Mouse (Mus musculus) forebrain, postnatal 0 days (tissue): ENCODE data around the gene Thy1. TPM values are rescaled to one million over a fixed set of nuclear protein-coding genes. Genes with fewer than 3 reads are reported as not detected.
A peak's percentile ranks its signal among the peaks of the same experiment; 100 is the strongest.

ENCODE experiments used
- ATAC-seq: fragments of 200-750 bp; cut with Nextera tagmentation; 2 replicates; pipeline ENCODE4 v1.8.0; 2017; ENCODE audit warnings: mild to moderate bottlenecking, moderate library complexity
- DNase-seq: peaks from one replicate; pipeline ENCODE4 v3.0.0-alpha.2; 2015
- H3K27ac ChIP-seq: fragments of 300-500 bp; sonication (generic); 2 replicates; pipeline ENCODE4 v1.5.1; 2014; ENCODE audit warnings: low read depth, mild to moderate bottlenecking, antibody characterized with exemption, low read length, moderate library complexity, mixed read lengths
- H3K27me3 ChIP-seq: fragments of 300-500 bp; sonication (generic); 2 replicates; pipeline ENCODE4 v1.6.1; 2014; ENCODE audit warnings: mild to moderate bottlenecking, low read length, mixed read lengths; ENCODE audit not compliant: insufficient read depth
- H3K36me3 ChIP-seq: fragments of 300-500 bp; sonication (generic); 2 replicates; pipeline ENCODE4 v1.6.1; 2014; ENCODE audit warnings: mild to moderate bottlenecking, moderate library complexity; ENCODE audit not compliant: insufficient read depth
- H3K4me1 ChIP-seq: fragments of 300-500 bp; sonication (generic); 2 replicates; pipeline ENCODE4 v1.6.1; 2014; ENCODE audit warnings: antibody characterized with exemption; ENCODE audit not compliant: insufficient read depth
- H3K4me2 ChIP-seq: fragments of 300-500 bp; sonication (generic); 2 replicates; pipeline ENCODE4 v1.6.1; 2014; ENCODE audit warnings: low read depth, mild to moderate bottlenecking, moderate library complexity
- H3K4me3 ChIP-seq: fragments of 300-500 bp; sonication (generic); 2 replicates; pipeline ENCODE4 v1.5.1; 2014; ENCODE audit warnings: low read depth, low read length, mixed read lengths
- H3K9ac ChIP-seq: fragments of 300-500 bp; sonication (generic); 2 replicates; pipeline ENCODE4 v1.6.1; 2014; ENCODE audit warnings: mild to moderate bottlenecking
- H3K9me3 ChIP-seq: fragments of 300-500 bp; sonication (generic); 2 replicates; pipeline ENCODE4 v1.6.1; 2016; ENCODE audit warnings: low read length
- CTCF ChIP-seq: sonication (generic); IDR thresholded peaks from 2 replicates; pipeline ENCODE4 v1.5.1; 2016; ENCODE audit warnings: antibody characterized with exemption, control low read depth, low read depth
- WGBS: fragments of 180-500 bp; shearing (Covaris S2); extraction: QIAGEN DNeasy Blood & Tissue Kit; methylation state at CpG from one replicate; pipeline ENCODE4 v1.1.7; 2014; 5-methylcytosine and 5-hydroxymethylcytosine counted together
- polyA plus RNA-seq: library from polyadenylated mRNA; unstranded; fragments of >200 nt; fragmentation: Nextera tagmentation; extraction: Ambion mirVana; gene quantifications from 2 replicates; pipeline ENCODE4 v1.2.1, GENCODE M21; 2015
- total RNA-seq: library from RNA; depleted of rRNA; stranded (reverse); fragments of >200 nt; gene quantifications from 2 replicates; pipeline ENCODE4 v1.2.3, GENCODE M21; 2014

Thy1 gene
- total and polyA plus RNA-seq, 2 experiments from 2014 or later: 23.2 to 31.6 TPM

- Histone ChIP-seq H3K27me3 (0 out of 2 replicates have a peak, but pooled peaks cover 3% of the 10 kb centered on the region), H3K4me3 (no peak overlapping the region), H3K36me3 (no peaks in the 10 kb centered on the region), H3K9ac (no peak overlapping the region), H3K4me2 (no peak overlapping the region), H3K27ac (no peak overlapping the region), H3K4me1 (no peaks in the 10 kb centered on the region), H3K9me3 (no peaks in the 10 kb centered on the region)
- DNase-seq (no peak), ATAC-seq (peak; percentile 23)
- no peak for TF ChIP-seq CTCF
- WGBS: 75% methylated on average over 15 of the region's 15 CpGs
Observed at GRCm38 (mm10) chr9:44048541-44049380, 5.6 kb downstream of the Thy1 start.

- Histone ChIP-seq H3K9me3 (no peaks in the 10 kb centered on the region), H3K4me3 (no peak overlapping the region)
Observed at GRCm38 (mm10) chr9:44049381-44050165, 6.4 kb downstream of the Thy1 start.

GRCm38 (mm10) chr9:44052855-44053254 is 9.7 kb downstream of the Thy1 start:
- 73% methylated on average over 3 of the region's 3 CpGs for WGBS
- H3K27me3 ChIP-seq: no peaks in the 10 kb centered on the region
- H3K4me1 ChIP-seq: no peaks in the 10 kb centered on the region
- H3K4me2 ChIP-seq: no peak overlapping the region
- no peak overlapping the region for H3K27ac ChIP-seq
- no peaks in the 10 kb centered on the region for H3K36me3 ChIP-seq
- no peak for DNase-seq
- H3K9me3 ChIP-seq: no peaks in the 10 kb centered on the region
- no peak overlapping the region for H3K9ac ChIP-seq
- TF ChIP-seq CTCF: peak; percentile 35
- no peak overlapping the region for H3K4me3 ChIP-seq
- no peak for ATAC-seq

More at GRCm38 (mm10) chr9:44049381-44050165, 6.4 kb downstream of the Thy1 start:
- Histone ChIP-seq H3K27ac (no peak overlapping the region), H3K9ac (no peak overlapping the region), H3K4me2 (no peak overlapping the region), H3K36me3 (no peaks in the 10 kb centered on the region), H3K27me3 (0 out of 2 replicates have a peak, but pooled peaks cover 3% of the 10 kb centered on the region), H3K4me1 (no peaks in the 10 kb centered on the region)
- no peak for ATAC-seq
- TF ChIP-seq CTCF: no peak
- DNase-seq: no peak
- 85% methylated on average over 8 of the region's 8 CpGs for WGBS

- H3K27ac ChIP-seq: no peak overlapping the region
- ATAC-seq: no peak
- no peak overlapping the region for H3K9ac ChIP-seq
- no peaks in the 10 kb centered on the region for H3K4me1 ChIP-seq
- DNase-seq: no peak
- no peaks in the 10 kb centered on the region for H3K9me3 ChIP-seq
- H3K4me3 ChIP-seq: no peak overlapping the region
- H3K36me3 ChIP-seq: no peaks in the 10 kb centered on the region
- WGBS: 66% methylated on average over 1 of the region's 1 CpGs
- TF ChIP-seq CTCF: no peak
- H3K4me2 ChIP-seq: no peak overlapping the region
- H3K27me3 ChIP-seq: no peaks in the 10 kb centered on the region
Observed at GRCm38 (mm10) chr9:44053936-44054335, 10.8 kb downstream of the Thy1 start.

GRCm38 (mm10) chr9:44058606-44059005 is 15.4 kb downstream of the Thy1 start:
- Histone ChIP-seq H3K4me1 (no peaks in the 10 kb centered on the region), H3K9me3 (no peaks in the 10 kb centered on the region), H3K36me3 (no peaks in the 10 kb centered on the region), H3K27me3 (no peaks in the 10 kb centered on the region), H3K4me3 (no peak overlapping the region), H3K27ac (no peak overlapping the region), H3K9ac (no peak overlapping the region), H3K4me2 (no peak overlapping the region)
- TF ChIP-seq CTCF: no peak
- DNase-seq (no peak), ATAC-seq (no peak)
- WGBS: 91% methylated on average over 6 of the region's 6 CpGs

- Histone ChIP-seq H3K4me1 (peaks cover 7% of the 10 kb centered on the region; the same call in 1 of the 2 replicates), H3K4me3 (no peak overlapping the region), H3K4me2 (no peak overlapping the region), H3K36me3 (no peaks in the 10 kb centered on the region), H3K9me3 (no peaks in the 10 kb centered on the region), H3K27ac (no peak overlapping the region), H3K27me3 (no peaks in the 10 kb centered on the region), H3K9ac (no peak overlapping the region)
- DNase-seq (no peak), ATAC-seq (no peak)
- 48% methylated on average over 1 of the region's 1 CpGs for WGBS
- no peak for TF ChIP-seq CTCF
Observed at GRCm38 (mm10) chr9:44065177-44065576, 22.0 kb downstream of the Thy1 start.

GRCm38 (mm10) chr9:44066785-44067225 is 23.6 kb downstream of the Thy1 start, which contains the start of gene Usp2:
Gene Usp2, plus strand, starts transcription at chr9:44067021.
- H3K36me3 ChIP-seq: no peaks in the 10 kb centered on the region
- peak; percentile 99 for ATAC-seq
- no peaks in the 10 kb centered on the region for H3K9me3 ChIP-seq
- H3K4me3 ChIP-seq: peak within 1 kb of the TSS; percentile 62
- peaks cover 7% of the 10 kb centered on the region; the same call in 1 of the 2 replicates for H3K4me1 ChIP-seq
- H3K4me2 ChIP-seq: peak within 1 kb of the TSS; percentile 95
- DNase-seq: peak; percentile 98
- peak; percentile 91 for TF ChIP-seq CTCF
- H3K27me3 ChIP-seq: no peaks in the 10 kb centered on the region
- no peak within 1 kb of the TSS for H3K27ac ChIP-seq
- peak within 1 kb of the TSS; percentile 51 for H3K9ac ChIP-seq
- under 1% methylated on average over 38 of the region's 38 CpGs for WGBS
